Mouse (Mus musculus) adrenal gland, postnatal 36 days (tissue): ENCODE data around the gene Inpp4a. TPM values are rescaled to one million over a fixed set of nuclear protein-coding genes. Genes with fewer than 3 reads are reported as not detected.
A peak's percentile ranks its signal among the peaks of the same experiment; 100 is the strongest.

ENCODE experiments used
- DNase-seq, 2 experiments: peaks; one replicate each; pipeline ENCODE4 v3.0.0; 2021; ENCODE audit warnings: mixed read lengths in 1 of 2
- total RNA-seq, 2 experiments: library from RNA; stranded (reverse); gene quantifications; 2 replicates each; pipeline ENCODE4 v1.2.3; 2021

Inpp4a gene
- total RNA-seq, 2 experiments from 2014 or later: 21.3 to 25.9 TPM

- DNase-seq: no peak
These were observed 23.5 kb downstream of the Inpp4a start for GRCm38 (mm10) chr1:37323208-37323607.

DNA sequence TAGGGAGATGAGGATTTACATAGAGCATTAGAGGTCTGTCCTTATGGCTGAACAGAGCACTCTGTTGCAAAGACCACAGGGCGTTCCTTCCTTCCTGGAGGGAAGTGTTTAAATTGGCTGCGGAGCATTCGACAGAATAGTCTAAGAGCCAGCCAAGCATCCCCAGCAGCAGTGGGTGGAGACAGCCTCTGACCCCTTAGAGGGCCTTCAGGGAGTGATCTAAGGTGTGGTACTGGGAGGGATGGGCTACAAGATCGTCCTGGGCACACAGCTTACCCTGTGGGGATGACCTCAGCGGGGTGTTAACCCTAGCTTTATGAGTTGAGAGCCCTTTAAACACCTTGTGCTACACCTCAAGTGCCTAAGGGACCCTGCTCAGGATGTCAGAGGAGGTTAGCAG, 24.9 kb downstream of the Inpp4a start:
- no peak for DNase-seq

DNA sequence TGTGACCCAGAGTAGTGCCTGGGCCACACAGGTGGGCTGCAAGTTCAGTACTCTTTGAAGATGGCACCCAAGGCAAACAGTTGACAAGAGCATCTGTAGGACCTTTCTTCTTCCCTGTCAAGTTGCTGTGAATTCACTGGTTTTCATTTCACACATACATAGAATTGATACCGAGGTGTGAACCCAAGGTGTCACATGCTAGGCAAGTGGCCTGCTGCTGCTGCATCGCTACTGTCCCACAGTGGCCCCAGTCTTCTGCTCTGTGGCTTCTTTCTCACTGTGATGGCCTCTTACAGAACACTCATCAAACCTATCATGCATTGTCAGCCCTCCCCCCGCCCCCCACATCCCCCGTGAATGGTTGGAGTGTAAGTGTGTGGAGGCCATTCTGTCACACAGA, 27.6 kb downstream of the Inpp4a start:
- no peak for DNase-seq

DNA sequence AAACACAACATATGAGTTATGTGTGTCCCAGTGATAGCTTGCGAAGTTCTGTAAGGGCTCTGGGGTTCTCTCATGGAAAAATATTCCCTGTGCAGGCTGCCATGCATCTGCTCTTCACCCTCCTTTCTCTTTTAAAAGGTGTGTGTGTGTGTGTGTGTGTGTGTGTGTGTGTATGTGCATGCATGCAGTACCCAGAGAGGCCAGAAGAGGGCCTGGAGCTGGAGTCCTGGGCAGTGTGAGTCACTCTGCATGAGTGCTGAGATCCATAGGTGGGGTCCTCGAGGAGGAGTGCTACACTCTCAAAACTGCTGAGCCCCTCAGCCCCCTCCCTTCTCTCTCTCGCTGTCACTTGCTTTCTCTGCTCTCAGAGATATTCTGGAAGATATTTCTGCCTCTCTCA, 29.5 kb downstream of the Inpp4a start:
- no peak for DNase-seq

GRCm38 (mm10) chr1:37329831-37330230, 30.2 kb downstream of the Inpp4a start:
- DNase-seq: no peak

DNA sequence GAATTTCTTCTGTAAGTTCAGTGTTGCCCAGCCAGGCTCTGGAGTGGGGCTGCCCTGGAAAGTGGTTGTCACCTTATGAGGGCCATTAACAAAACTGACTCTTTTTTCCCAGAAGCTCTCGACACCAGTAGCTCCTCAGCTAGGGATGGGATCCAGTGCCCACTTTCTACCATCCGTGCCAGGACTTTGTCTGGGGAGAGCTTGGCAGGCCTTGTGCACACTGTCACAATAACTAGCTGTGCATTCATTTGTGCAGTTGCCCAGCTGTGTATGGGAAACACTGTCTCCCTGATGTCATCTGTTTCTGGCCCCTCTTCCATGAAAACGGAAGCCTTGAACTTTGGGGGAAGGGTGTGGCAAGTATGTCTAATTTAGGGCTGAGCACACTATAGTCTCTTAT, 33.1 kb downstream of the Inpp4a start:
- no peak for DNase-seq

- DNase-seq: no peak
These were observed 34.2 kb downstream of the Inpp4a start for GRCm38 (mm10) chr1:37333741-37334440.

GRCm38 (mm10) chr1:37336022-37336421, 36.4 kb downstream of the Inpp4a start:
- no peak for DNase-seq

GRCm38 (mm10) chr1:37336794-37337193, 37.1 kb downstream of the Inpp4a start:
- DNase-seq: no peak

- DNase-seq: no peak
These were observed 37.6 kb downstream of the Inpp4a start for GRCm38 (mm10) chr1:37337273-37337672.

- no peak for DNase-seq
These were observed 39.5 kb downstream of the Inpp4a start for GRCm38 (mm10) chr1:37339144-37339543.

GRCm38 (mm10) chr1:37341347-37341746, 41.7 kb downstream of the Inpp4a start:
- DNase-seq: no peak

DNA sequence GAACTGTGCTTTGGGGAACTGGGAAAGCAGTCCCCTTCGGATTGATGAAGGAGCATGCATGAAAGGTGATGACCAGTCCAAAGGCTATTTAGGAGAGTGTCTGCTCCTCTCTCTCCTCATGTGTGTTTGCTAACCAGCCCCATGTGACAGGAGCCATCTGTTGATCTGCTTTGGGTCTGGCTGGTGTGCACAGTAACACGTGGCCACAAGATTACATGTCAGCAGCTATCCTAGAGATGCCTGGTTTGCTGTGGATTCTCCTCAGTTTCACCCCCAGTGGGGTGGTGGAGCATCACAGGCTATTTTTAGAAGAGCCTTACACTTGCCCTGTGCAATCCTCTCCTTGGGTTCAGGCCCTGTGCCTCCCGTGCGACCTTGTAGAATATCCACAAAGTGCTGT, 42.2 kb downstream of the Inpp4a start:
- DNase-seq: no peak

- DNase-seq: no peak
These were observed 42.9 kb downstream of the Inpp4a start for GRCm38 (mm10) chr1:37342524-37342923.

GRCm38 (mm10) chr1:37343265-37343664, 43.6 kb downstream of the Inpp4a start:
- DNase-seq: no peak

GRCm38 (mm10) chr1:37344223-37344916, 44.7 kb downstream of the Inpp4a start:
- no peak for DNase-seq

DNA sequence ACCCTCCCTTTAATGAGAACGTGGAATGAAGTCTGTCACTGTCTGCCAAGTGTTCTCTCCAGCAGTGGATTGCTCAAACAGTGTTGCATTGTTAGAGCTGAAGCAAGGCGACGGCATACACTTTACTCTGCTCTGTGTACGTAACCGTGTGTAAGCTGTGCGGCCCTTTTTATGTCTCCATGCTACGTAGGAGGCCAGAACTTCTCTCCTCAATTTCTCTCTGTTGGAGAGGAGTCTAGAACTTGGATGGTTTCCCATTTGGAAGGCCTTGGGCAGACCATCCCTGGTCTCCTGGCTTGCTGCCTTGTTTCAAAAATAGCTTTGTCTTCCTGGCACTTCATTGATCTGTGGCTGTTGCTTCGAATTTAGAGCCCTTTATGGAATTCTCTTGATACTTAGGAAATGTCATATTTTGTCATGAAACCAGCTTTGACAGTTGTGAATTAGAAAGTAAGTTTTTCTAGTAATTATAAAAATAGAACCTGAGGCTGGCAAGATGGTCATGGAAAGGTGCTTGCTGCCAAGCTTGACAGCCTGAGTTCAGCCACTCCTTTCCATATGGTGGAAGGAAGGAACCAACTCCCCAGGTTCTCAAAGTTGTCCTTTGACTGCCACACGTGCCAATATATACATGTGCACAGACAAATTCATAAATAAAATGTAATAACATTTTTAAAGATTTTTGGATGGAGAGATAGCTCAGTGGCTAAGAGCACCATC, 47.9 kb downstream of the Inpp4a start:
- DNase-seq: peak; percentile 26 to 71

GRCm38 (mm10) chr1:37350886-37351651, 51.4 kb downstream of the Inpp4a start:
- no peak for DNase-seq

DNA sequence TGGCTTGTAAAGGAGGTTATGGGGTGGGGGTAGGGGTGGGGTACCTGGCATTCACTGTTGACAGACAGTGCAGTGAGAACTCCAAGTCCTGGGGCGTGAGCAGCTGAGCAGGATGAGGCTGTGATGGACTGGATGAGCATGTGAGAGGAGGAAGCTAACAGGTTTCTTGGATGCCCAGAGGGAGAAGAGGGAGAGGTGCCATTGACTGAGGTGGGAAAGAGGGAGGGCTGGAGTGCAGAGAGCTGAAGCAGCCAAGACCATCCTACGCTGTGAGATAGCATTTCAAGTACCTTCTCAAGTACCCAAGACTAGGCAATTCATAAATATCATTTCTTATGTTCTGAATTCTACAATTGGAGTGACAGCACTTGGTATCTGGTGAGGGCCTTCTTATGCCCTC, 52.3 kb downstream of the Inpp4a start:
- no peak for DNase-seq

GRCm38 (mm10) chr1:37353456-37353855, 53.8 kb downstream of the Inpp4a start:
- peak in 1 of 2 experiments; percentile 16 for DNase-seq

GRCm38 (mm10) chr1:37355492-37355891, 55.8 kb downstream of the Inpp4a start:
- DNase-seq: no peak

DNA sequence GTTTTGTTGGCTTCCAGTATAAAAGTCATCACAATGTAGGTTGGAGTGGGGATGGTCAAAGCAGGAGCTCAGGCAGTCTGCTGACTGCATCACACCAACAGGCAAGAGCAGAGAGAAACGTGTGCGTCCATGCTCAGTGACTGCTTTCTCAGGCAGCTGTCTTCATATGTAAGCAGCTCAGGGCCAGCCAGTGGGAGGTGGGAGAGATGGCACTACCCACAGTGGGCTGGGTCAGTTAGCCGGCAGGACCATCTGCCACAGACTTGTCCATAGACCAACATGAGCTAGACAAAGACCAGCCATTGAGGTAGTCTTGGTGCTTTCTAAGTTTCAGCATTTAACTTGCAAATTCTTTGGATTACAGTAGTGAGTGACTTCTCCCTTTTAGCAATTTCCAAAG, 56.6 kb downstream of the Inpp4a start:
- no peak for DNase-seq
